Mouse (Mus musculus) ES-E14 (cell line): ENCODE results near the gene Ddx6. TPM values are rescaled to one million over a fixed set of nuclear protein-coding genes. Genes with fewer than 3 reads are reported as not detected.

Experiments used
- DNase-seq: peaks from one replicate; pipeline ENCODE4 v3.0.0-alpha.2; 2013; ENCODE audit warnings: low read depth, low spot score
- H3K27ac ChIP-seq: 2 replicates; pipeline ENCODE4 v1.5.1; 2012; ENCODE audit warnings: low read depth, mild to moderate bottlenecking, low read length, moderate library complexity, mixed read lengths; ENCODE audit not compliant: poor library complexity, insufficient read depth, severe bottlenecking
- H3K36me3 ChIP-seq: 2 replicates; pipeline ENCODE4 v1.6.1; 2012; ENCODE audit warnings: mild to moderate bottlenecking, low read length, moderate library complexity, mixed read lengths; ENCODE audit not compliant: control insufficient read depth, poor library complexity, insufficient read depth, severe bottlenecking
- H3K4me1 ChIP-seq, 2 experiments: fragments of 150-350 bp in 1 of 2; sonication (generic) in 1 of 2; 2 replicates each; pipeline ENCODE4 v1.6.1; 2012; ENCODE audit warnings: low read length in 2 of 2, mild to moderate bottlenecking in 1 of 2, mixed read lengths in 1 of 2; ENCODE audit not compliant: control insufficient read depth in 2 of 2, insufficient read depth in 2 of 2, poor library complexity in 1 of 2
- H3K4me3 ChIP-seq, 2 experiments: fragments of 150-350 bp in 1 of 2; sonication (generic) in 1 of 2; 2 replicates each; pipeline ENCODE4 v1.5.1; 2012; ENCODE audit warnings: low read length in 2 of 2, low read depth in 1 of 2, mild to moderate bottlenecking in 1 of 2, mixed read lengths in 1 of 2; ENCODE audit not compliant: insufficient read depth in 1 of 2, poor library complexity in 1 of 2, severe bottlenecking in 1 of 2
- H3K9ac ChIP-seq: 2 replicates; pipeline ENCODE4 v1.6.1; 2012; ENCODE audit warnings: low read depth, mild to moderate bottlenecking, low read length, mixed read lengths; ENCODE audit not compliant: poor library complexity, insufficient read depth, severe bottlenecking
- H3K9me3 ChIP-seq: fragments of 150-350 bp; sonication (generic); 2 replicates; pipeline ENCODE4 v1.6.1; 2012; ENCODE audit warnings: low read depth, mild to moderate bottlenecking, low read length; ENCODE audit not compliant: control insufficient read depth, insufficient read depth
- CHD2 ChIP-seq: IDR thresholded peaks from 2 replicates; pipeline ENCODE4 v1.6.1; 2014; ENCODE audit warnings: mild to moderate bottlenecking, low read depth, low read length, inconsistent platforms
- HCFC1 ChIP-seq: IDR thresholded peaks from 2 replicates; pipeline ENCODE4 v1.6.1; 2012; ENCODE audit warnings: low read length, inconsistent platforms, borderline replicate concordance; ENCODE audit not compliant: insufficient read depth
- MAFK ChIP-seq: IDR thresholded peaks from 2 replicates; pipeline ENCODE4 v1.6.1; 2014; ENCODE audit warnings: mild to moderate bottlenecking, low read depth, low read length, inconsistent platforms; ENCODE audit not compliant: insufficient read depth
- ZC3H11A ChIP-seq: IDR thresholded peaks from 2 replicates; pipeline ENCODE4 v1.6.1; 2012; ENCODE audit warnings: low read depth, mild to moderate bottlenecking, inconsistent platforms, low read length, borderline replicate concordance
- ZNF384 ChIP-seq: IDR thresholded peaks from 2 replicates; pipeline ENCODE4 v1.6.1; 2012; ENCODE audit warnings: low read depth, low read length, inconsistent platforms
- in situ Hi-C, 2 experiments: fragments of 600-800 bp; cut with MboI; formaldehyde crosslinking; loops; one replicate each; pipeline ENCODE4 v1.15.1; 2025; ENCODE audit warnings: low sequenced_read_pairs in 2 of 2, inconsistent platforms in 1 of 2; ENCODE audit not compliant: unreplicated experiment in 2 of 2
- total RNA-seq: library from RNA; depleted of rRNA; stranded (reverse); fragments of 300-350 nt; gene quantifications from 2 replicates; pipeline ENCODE4 v1.2.3, GENCODE M21; 2012

Gene Ddx6
- total RNA-seq, 1 experiment, result 52.7 TPM

DNA sequence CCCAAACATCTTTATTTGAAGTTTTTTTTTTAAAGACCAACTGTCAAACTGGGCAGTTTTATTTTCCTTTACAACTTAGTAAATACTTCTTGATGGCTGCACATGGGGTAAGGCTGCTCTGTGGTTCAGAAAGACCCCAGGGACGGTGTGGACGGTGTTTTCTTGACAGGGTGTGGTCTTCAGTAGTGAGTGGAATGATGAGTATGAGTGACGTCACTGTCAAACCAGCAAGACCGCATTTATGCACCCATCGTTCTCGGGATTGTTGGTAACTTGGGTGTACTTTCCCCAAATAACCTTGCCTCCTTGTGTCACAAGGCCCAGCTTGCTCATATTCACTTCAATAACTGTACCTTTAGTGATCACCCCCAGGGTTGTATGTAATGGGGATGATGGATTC lies 59.0 kb downstream of the Ddx6 start:
- no peak overlapping the region for H3K27ac ChIP-seq
- no peak for DNase-seq
- no peaks in the 10 kb centered on the region for H3K4me1 ChIP-seq
- no peak overlapping the region for H3K4me3 ChIP-seq
- H3K9ac ChIP-seq, result no peak overlapping the region
- in situ Hi-C loops, result no loop called here
- no peaks in the 10 kb centered on the region for H3K9me3 ChIP-seq
- no peaks in the 10 kb centered on the region for H3K36me3 ChIP-seq
- TF ChIP-seq HCFC1 (no peak), MAFK (no peak)

DNA sequence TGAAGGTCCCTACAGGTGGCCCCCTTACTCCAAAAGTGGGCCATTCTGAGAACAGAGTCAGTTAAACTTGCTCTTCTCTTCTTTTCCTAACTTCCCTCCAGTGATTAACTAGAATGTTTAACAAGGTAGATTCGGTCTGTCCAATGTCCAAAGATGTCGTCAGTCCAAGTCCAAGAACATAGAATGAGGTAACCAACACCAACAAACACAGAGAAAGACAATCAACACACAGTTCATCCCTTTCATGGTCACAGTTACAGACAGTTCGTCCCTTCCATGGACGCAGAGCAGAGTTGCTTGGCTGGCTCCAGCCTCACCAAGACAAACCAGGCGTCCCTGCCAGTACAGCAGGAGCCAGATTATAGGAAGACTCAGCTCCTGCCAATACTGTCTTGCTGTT lies 66.7 kb downstream of the Ddx6 start:
- Histone ChIP-seq H3K27ac (no peak overlapping the region), H3K9ac (no peak overlapping the region), H3K9me3 (no peaks in the 10 kb centered on the region), H3K36me3 (no peaks in the 10 kb centered on the region), H3K4me3 (no peak overlapping the region), H3K4me1 (no peaks in the 10 kb centered on the region)
- no peak for TF ChIP-seq ZNF384
- no peak for TF ChIP-seq MAFK
- TF ChIP-seq ZC3H11A, result no peak
- no peak for TF ChIP-seq CHD2
- TF ChIP-seq HCFC1, result no peak
- in situ Hi-C loops, result no loop called here
- DNase-seq, result no peak

DNA sequence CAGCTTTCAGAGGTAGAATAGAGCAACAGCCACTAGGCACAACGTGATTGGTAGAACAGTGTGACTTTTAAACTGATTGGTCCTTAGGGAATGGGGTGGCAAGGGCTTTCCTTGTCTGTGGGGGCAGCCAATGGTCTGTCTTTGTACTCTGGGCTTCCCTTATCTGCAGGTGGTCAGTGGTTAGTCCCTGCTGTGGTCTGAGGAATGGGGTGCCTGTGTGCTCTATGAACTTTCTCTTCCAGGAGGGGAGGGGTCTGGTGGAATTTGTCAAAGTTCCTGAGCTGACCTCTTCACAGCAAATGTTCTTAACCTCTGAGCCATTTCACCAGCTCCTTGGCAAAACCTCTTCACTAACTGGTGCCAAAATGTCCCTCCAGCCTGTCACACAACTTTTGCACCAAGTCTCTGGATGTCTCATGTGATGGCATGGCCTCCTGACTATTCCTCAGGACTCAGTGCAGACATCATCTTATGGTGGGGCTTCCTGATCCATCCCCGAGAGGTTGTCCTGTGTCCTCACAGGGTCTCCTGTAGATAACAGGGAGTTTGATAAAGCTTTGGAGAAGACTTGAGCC lies 67.7 kb downstream of the Ddx6 start:
- no peak overlapping the region for H3K4me3 ChIP-seq
- H3K36me3 ChIP-seq, result no peaks in the 10 kb centered on the region
- no peaks in the 10 kb centered on the region for H3K9me3 ChIP-seq
- H3K27ac ChIP-seq, result no peak overlapping the region
- no peak overlapping the region for H3K9ac ChIP-seq
- TF ChIP-seq ZNF384, result no peak
- no peak for TF ChIP-seq HCFC1
- TF ChIP-seq MAFK, result no peak
- TF ChIP-seq CHD2, result no peak
- TF ChIP-seq ZC3H11A, result no peak
- in situ Hi-C loops, result no loop called here
- no peak for DNase-seq
- H3K4me1 ChIP-seq, result no peaks in the 10 kb centered on the region

DNA sequence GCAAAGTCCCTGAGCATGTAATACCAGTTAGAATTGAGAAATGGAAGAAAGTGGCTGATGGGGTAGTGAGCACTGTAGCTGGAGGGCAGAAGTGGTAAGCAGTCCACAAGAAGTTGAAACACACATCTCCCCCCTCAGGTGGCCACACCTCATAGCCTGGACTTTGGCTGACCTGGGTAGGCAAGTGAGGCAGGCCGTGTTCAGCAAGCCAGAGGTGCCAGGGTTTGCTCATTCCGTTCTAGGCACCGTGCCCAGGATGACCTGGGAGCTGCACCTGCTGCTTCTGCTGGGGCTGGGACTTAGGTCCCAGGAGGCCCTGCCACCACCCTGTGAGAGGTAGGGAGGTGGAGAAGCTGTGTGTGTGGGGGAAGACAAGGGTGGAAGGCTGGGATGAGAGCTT lies 68.3 kb downstream of the Ddx6 start, which contains the start of gene Treh:
Gene Treh, plus strand, starts transcription at position 229 of the 400 bp plus-strand sequence.
- Histone ChIP-seq H3K4me1 (no peaks in the 10 kb centered on the region), H3K4me3 (no peak within 1 kb of the TSS), H3K9ac (no peak within 1 kb of the TSS), H3K9me3 (no peaks in the 10 kb centered on the region), H3K36me3 (no peaks in the 10 kb centered on the region), H3K27ac (no peak within 1 kb of the TSS)
- no peak for DNase-seq
- in situ Hi-C loops, result no loop called here
- no peak for TF ChIP-seq HCFC1
- TF ChIP-seq CHD2, result no peak
- TF ChIP-seq ZC3H11A, result no peak
- TF ChIP-seq ZNF384, result no peak
- TF ChIP-seq MAFK, result no peak

DNA sequence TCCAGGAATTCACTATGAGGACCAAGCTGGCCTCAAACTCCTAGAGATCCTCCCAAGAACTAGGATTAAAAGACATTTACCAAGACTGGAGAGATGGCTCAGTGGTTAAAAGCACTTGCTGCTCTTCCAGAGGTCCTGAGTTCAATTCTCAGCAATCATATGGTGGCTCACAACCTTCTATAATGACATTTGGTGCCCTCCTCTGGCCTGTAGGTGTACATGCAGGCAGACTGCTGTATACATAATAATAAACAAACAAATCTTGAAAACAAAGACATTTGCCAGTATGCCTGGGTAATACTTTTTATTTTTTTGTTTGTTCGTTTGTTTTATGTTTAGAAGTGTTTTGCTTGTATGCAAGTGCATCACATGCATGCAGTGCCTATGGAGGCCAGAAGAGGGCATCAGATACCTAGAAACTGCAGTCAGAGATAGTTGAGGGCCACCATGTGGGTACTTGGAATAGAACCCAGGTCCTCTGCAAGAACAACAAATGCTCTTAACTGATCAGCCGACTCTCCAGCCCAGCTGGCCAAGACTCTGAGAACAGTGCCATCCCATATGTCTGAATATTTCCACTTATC lies 73.7 kb downstream of the Ddx6 start:
- in situ Hi-C loops, result no loop called here
- Histone ChIP-seq H3K27ac (no peak overlapping the region), H3K36me3 (no peaks in the 10 kb centered on the region), H3K4me1 (no peaks in the 10 kb centered on the region), H3K9ac (no peak overlapping the region), H3K9me3 (no peaks in the 10 kb centered on the region), H3K4me3 (no peak overlapping the region)
- TF ChIP-seq HCFC1 (no peak), ZNF384 (no peak), MAFK (no peak), CHD2 (no peak), ZC3H11A (no peak)
- no peak for DNase-seq
